Mouse (Mus musculus) layer of hippocampus, postnatal 36 days (tissue): ENCODE measurements at regions not wholly inside any gene's neighbourhood (a gene's known extent, or its start where the extent isn't known, plus 50 kb on each side); places are given as distances from the start of the nearest gene placed in this dataset.

ENCODE experiments used
- DNase-seq, 2 experiments: peaks; one replicate each; pipeline ENCODE4 v3.0.0; 2022

- DNase-seq = no peak
Measured at GRCm38 (mm10) chr3:147967866-147968265, 1022.5 kb downstream of the Adgrl2 start.

- DNase-seq = no peak
Measured at GRCm38 (mm10) chr3:147967261-147967660, 1023.1 kb downstream of the Adgrl2 start.

DNA sequence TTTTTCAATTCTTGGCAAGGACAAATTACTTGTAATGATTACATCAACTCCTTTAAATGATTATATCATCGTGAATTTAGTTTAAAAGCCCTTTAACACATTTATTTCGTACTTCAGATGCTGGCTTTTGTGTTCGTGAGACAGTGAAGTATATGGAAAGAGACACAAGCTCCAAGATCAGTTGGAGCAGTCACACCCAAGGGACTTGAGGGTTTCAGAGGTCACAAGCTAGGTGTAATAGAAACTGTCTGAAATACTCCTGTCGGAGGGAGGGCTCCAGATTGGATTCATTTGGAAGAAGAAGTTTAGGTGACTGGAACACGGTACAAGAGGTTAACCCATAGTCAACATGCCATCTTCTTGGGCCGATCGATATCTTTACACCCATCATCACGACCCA lies 1023.5 kb downstream of the Adgrl2 start:
- no peak for DNase-seq

GRCm38 (mm10) chr3:147966379-147966778 lies 1024.0 kb downstream of the Adgrl2 start:
- no peak for DNase-seq

GRCm38 (mm10) chr3:147963698-147964476 lies 1026.5 kb downstream of the Adgrl2 start:
- DNase-seq = no peak

DNA sequence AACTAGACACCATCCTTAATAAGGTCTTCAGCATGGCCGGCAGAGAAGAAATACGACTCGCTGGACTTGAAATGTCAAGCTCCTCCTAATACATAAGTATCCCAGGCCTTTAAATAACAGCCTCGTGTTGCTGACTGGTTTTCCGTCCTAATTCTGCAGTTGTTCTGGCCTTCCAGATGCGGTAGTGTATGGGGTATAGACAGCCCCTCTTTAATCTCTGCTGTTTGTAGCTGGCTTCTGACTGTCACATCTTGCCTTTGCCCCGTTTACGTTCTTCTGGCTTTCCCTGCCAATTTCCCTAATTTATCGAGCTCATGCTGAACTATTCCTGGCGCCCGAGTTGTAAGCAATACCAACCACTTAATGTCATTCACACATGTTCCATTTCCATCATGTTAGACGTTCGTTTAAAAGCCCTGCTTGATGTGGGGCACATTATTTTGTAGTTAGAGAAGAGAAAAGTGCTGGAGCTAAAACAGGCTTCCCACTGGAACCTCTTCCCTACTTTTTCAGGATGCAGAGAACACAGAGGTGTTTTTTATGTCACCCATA lies 1042.2 kb downstream of the Adgrl2 start:
- DNase-seq = no peak

DNA sequence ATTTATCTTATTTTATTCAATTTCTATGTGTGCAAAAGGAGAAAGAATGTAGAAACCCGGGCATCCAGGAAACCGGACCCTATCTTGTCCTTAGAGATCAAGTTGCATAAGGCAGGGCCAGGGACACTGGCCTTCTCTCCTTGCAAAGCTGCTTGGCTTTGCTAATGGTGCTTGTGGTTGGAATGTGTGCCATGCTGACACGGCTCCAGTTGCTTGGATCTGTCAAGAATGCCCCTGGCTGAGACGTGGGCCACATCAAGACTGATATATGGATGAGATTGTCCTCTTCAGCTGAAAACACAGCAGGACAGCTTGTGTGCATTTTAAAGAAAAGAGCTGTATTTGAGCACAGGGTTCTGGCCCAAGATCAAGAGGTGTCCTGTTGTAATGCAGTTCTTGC lies 1047.0 kb downstream of the Adgrl2 start:
- no peak for DNase-seq

DNA sequence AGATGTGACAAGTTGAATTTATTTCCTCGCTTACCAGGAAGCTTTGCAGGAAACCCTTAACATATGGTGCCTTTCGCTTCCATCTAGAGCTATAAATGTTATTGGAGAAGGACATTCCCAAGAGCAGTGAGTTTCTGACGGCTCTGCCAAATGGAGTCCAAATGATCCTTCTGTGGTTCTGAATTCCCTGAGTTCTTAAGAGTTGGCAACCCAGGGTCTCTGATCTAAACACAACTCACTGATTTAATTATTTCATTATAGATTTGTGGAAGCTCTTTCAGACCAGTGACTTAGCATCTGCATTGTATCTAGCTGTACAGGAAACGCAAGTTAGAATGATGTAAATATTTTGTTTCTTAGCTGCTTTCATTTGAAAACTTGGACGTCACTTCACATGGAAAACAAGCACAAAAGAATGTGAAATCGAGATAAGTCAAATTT lies 1059.5 kb downstream of the Adgrl2 start:
- no peak for DNase-seq

DNA sequence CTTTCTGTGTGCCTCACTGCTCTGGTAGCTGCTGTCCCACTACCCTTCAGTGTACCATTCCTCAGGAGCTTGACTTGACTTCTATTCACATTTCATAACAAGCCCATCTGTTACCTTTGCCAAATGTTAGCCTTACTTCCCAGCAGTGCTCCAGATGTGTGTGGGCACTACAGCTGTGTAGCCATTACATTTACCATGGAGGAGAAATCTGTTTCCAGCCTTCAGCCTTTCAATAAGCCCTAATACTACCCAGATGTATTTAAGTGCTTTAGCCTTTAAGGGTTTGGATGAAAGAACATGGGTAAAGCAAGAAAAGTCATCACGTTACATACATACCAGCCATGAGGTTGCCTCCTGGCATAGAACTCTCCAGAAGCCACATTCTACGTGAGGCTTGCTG lies 1068.0 kb downstream of the Ttll7 start:
- DNase-seq = no peak

DNA sequence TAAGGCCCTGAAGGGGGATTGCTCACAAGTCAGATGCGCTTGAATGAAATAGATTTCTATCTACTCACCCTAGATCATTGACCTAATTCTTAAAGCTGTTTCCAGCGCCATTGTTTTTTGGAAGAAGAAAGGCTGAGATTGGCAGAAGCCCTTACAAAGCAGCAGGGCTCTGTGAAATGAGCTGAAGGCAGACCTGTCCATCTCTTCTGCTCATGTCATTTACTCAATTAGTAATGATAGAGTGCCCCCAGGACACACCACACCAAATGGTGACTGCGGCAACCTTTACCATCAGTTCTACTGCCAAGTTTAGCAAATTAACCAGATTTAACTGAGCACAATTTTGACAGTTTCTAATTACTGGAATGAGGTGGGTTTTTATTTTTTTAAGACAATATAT lies 1067.5 kb downstream of the Ttll7 start:
- no peak for DNase-seq

DNA sequence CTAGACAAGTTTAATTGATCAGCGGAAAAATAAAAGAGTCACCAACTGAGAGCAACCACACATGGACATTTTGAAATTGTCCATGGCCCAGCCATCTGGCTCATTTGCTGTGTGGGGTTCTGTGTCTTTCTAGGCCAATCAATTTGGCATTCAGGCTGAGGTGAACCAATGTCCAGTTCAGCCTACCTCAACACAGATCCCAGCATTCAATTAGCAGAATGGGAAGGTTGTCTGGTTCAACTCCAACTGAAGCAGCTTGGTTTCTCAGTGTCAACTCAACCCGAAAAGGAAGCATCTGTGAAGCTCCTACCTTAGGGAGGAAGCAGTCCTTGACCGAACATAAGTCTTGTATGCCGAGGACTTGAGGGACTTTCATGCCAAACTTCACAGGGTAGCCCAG lies 1067.0 kb downstream of the Ttll7 start:
- no peak for DNase-seq

- DNase-seq = no peak
Measured at GRCm38 (mm10) chr3:147896751-147897150, 1044.6 kb downstream of the Ttll7 start.

DNA sequence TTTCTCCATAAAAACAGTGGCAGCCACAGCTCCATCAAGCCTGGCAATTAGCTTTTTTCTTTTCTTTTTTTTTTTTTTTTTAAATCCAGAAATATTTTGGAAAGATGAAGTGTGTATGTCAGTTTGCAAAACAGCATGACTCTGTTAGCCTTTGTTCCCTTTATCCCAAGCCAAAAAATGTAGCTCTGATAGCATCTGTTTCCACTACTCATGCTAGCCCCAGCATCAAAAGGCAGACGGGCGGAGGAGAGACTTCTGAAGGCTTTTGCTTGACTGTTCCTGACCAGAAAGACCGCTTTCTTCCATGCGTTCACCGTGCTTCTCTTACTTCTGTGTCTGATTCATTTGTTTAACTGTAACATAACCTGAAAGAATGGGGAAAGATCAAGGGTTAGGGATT lies 1039.5 kb downstream of the Ttll7 start:
- no peak for DNase-seq

- DNase-seq = no peak
Measured at GRCm38 (mm10) chr3:147886261-147886893, 1034.2 kb downstream of the Ttll7 start.

- DNase-seq = no peak
Measured at GRCm38 (mm10) chr3:147882936-147883645, 1030.9 kb downstream of the Ttll7 start.

- no peak for DNase-seq
Measured at GRCm38 (mm10) chr3:147878690-147879089, 1026.5 kb downstream of the Ttll7 start.

- no peak for DNase-seq
Measured at GRCm38 (mm10) chr3:147868281-147868680, 1016.1 kb downstream of the Ttll7 start.

DNA sequence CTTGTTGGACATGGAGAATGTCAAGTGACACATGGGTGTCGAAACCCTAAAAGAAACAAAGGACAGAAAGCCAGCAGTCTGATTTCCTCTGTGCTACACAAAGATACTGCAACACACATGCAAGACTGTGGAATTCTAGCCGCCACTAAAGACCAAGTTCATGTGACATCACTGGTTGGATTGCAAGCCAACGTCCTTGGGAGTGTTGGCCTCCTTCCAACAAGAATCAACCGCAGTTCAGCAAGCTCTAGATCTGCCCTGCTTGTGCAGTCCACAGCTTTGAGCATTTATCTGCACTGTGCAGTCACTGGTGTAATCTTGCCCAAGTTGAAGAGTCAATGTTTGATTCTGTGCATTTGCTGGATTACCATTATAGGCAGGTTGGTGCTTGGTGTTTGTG lies 1001.2 kb downstream of the Ttll7 start:
- DNase-seq = no peak

DNA sequence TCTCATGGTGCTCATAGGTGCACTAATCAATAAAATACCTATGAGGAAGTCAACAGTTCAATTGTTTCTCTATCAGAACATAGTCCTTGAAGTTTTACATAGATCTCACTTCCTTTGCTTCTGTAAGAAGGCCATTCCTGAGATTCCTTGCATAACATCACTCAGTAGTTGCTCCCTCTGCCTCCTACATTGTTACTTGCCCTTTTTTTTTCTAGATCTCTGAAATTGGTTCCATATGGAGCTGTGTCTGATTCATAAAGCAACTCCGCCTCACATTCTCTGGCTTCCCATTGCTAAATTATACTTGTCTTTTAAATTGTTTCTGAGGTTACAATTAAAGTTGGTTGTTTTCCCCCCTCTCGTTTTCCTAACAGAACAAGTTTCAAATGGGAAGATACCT lies 1000.7 kb downstream of the Ttll7 start:
- no peak for DNase-seq

DNA sequence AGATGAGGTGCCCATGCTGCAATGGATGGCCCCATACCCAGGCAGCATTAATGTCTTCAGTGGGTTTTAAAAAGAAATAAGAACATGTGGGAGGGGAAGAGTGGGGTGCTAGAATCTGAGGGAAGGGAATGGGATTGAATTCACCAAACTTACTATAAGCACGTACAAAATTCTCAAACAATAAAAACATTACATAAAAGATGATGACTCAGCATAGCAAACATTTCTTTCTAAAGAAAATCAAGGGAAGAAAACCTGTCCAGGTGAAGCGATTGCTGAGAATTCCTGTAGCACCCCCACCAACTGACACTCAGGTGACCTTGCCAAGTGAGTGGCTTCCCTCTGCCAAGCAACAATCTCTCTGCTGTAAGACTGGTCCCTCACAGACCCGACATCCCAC lies 989.2 kb downstream of the Ttll7 start:
- no peak for DNase-seq

- no peak for DNase-seq
Measured at GRCm38 (mm10) chr3:147838816-147839215, 986.6 kb downstream of the Ttll7 start.

GRCm38 (mm10) chr3:147835716-147836115 lies 983.5 kb downstream of the Ttll7 start:
- DNase-seq = no peak

GRCm38 (mm10) chr3:147825337-147825736 lies 973.2 kb downstream of the Ttll7 start:
- no peak for DNase-seq
